Mouse (Mus musculus) lung, embryonic 14.5 days (tissue): ENCODE measurements around the gene Gm7073. TPM values are rescaled to one million over a fixed set of nuclear protein-coding genes. Genes with fewer than 3 reads are reported as not detected.

Experiments used
- ATAC-seq: fragments of 200-750 bp; cut with Nextera tagmentation; 2 replicates; pipeline ENCODE4 v1.8.0; 2017; ENCODE audit warnings: mild to moderate bottlenecking, moderate TSS enrichment, moderate library complexity; ENCODE audit not compliant: insufficient read depth
- DNase-seq: peaks from one replicate; pipeline ENCODE4 v3.0.0-alpha.2; 2015
- H3K27ac ChIP-seq: fragments of 300-500 bp; sonication (generic); 2 replicates; pipeline ENCODE4 v1.5.1; 2014; ENCODE audit warnings: low read depth, mild to moderate bottlenecking, moderate library complexity
- H3K27me3 ChIP-seq: fragments of 300-500 bp; sonication (generic); 2 replicates; pipeline ENCODE4 v1.6.1; 2014; ENCODE audit warnings: low read length, control low read depth; ENCODE audit not compliant: insufficient read depth
- H3K36me3 ChIP-seq: fragments of 300-500 bp; sonication (generic); 2 replicates; pipeline ENCODE4 v1.6.1; 2014; ENCODE audit warnings: control low read depth; ENCODE audit not compliant: insufficient read depth
- H3K4me1 ChIP-seq: fragments of 300-500 bp; sonication (generic); 2 replicates; pipeline ENCODE4 v1.6.1; 2014; ENCODE audit warnings: antibody characterized with exemption, control low read depth; ENCODE audit not compliant: insufficient read depth
- H3K4me2 ChIP-seq: fragments of 300-500 bp; sonication (generic); 2 replicates; pipeline ENCODE4 v1.6.1; 2014; ENCODE audit warnings: mild to moderate bottlenecking
- H3K4me3 ChIP-seq: fragments of 300-500 bp; sonication (generic); 2 replicates; pipeline ENCODE4 v1.5.1; 2014; ENCODE audit warnings: low read depth, low read length
- H3K9ac ChIP-seq: fragments of 300-500 bp; sonication (generic); 2 replicates; pipeline ENCODE4 v1.6.1; 2014
- H3K9me3 ChIP-seq: fragments of 300-500 bp; sonication (generic); 2 replicates; pipeline ENCODE4 v1.6.1; 2016; ENCODE audit warnings: low read depth, low read length, control low read depth
- CTCF ChIP-seq: IDR thresholded peaks from 2 replicates; pipeline ENCODE4 v1.5.1; 2016; ENCODE audit warnings: antibody characterized with exemption, low read depth
- WGBS: fragments of 180-500 bp; shearing (Covaris S2); extraction: QIAGEN DNeasy Blood & Tissue Kit; methylation state at CpG from one replicate; pipeline ENCODE4 v1.1.7; 2014; 5-methylcytosine and 5-hydroxymethylcytosine counted together
- polyA plus RNA-seq: library from polyadenylated mRNA; unstranded; fragments of >200 nt; fragmentation: Nextera tagmentation; extraction: Ambion mirVana; gene quantifications from 2 replicates; pipeline ENCODE4 v1.2.1, GENCODE M21; 2014

The Gm7073 gene
- polyA plus RNA-seq, 1 experiment from 2014 or later = not detected

DNA sequence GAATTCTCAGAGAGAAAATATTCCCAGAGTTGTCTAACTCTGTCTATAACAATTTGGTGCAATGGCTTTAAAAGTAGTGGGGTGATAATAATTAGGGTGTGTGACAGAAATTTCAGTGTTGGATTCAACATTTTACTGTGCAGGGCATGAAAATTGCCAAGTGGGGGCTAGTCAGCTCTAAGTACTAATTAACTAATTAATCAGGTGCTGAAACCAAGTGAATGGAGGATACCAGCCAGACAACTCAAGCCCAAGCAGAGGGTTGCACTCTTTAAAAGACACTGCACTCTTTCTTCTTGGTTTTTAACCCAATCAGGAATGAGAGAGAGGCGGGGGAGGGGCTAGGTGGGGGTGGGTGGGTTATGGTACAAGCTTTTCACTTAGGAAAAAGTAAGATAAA lies 6.4 kb upstream of the Gm7073 start:
- H3K4me2 ChIP-seq = no peak overlapping the region
- TF ChIP-seq CTCF = no peak
- H3K4me3 ChIP-seq = no peak overlapping the region
- H3K36me3 ChIP-seq = no peaks in the 10 kb centered on the region
- DNase-seq (no peak), ATAC-seq (no peak)
- WGBS = 54% methylated on average over 1 of the region's 1 CpGs
- no peak overlapping the region for H3K9ac ChIP-seq
- no peaks in the 10 kb centered on the region for H3K4me1 ChIP-seq
- peaks cover 6% of the 10 kb centered on the region; the same call in 1 of the 2 replicates for H3K27me3 ChIP-seq
- no peak overlapping the region for H3K27ac ChIP-seq
- no peaks in the 10 kb centered on the region for H3K9me3 ChIP-seq

DNA sequence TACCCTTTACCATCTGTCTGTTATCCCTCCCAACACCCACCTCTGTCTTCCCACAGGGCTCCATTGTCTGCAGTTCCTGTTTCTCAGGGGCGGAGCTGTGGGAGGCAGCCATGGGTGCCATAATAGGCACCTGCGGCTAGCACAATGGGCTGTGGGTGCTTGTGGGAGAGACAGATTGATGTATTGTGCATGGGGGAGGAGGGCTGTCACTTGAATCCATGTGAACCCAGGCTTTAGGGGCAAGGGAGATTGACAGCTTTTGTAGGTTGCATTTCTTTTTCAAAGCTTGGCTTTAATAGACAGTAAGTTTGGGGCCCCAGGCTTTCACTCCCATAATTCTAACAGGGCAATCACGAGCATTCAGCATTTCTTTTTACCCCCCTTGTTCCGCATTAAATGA lies 5.0 kb upstream of the Gm7073 start:
- Histone ChIP-seq H3K4me1 (no peaks in the 10 kb centered on the region), H3K9ac (no peak overlapping the region), H3K4me3 (no peak overlapping the region), H3K27me3 (peaks cover 6% of the 10 kb centered on the region; the same call in 1 of the 2 replicates), H3K36me3 (no peaks in the 10 kb centered on the region), H3K4me2 (no peak overlapping the region), H3K27ac (no peak overlapping the region), H3K9me3 (no peaks in the 10 kb centered on the region)
- WGBS = 52% methylated on average over 4 of the region's 4 CpGs
- ATAC-seq (no peak), DNase-seq (no peak)
- no peak for TF ChIP-seq CTCF

DNA sequence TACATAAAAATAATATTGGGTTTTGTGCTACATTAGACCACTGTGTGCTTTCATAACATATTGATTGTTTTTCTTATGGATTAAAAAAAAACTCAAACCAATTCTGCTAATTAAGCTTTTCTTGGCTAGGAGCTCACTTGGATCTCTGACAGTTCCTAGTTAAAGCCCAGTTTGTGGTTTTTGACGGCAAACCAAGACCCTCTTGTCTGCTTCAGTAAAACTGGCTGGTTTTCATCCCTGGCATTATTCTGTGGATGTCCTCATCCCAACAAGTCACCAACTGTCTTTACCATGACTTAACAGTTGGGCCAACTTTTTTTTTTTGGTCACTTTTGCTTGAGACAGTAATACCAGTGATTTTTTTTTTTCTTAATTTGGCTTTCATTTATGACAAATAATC lies 3.9 kb upstream of the Gm7073 start:
- no peaks in the 10 kb centered on the region for H3K36me3 ChIP-seq
- H3K9me3 ChIP-seq = no peaks in the 10 kb centered on the region
- H3K4me3 ChIP-seq = no peak overlapping the region
- no peak overlapping the region for H3K27ac ChIP-seq
- no peaks in the 10 kb centered on the region for H3K4me1 ChIP-seq
- H3K9ac ChIP-seq = no peak overlapping the region
- DNase-seq = no peak
- WGBS = 71% methylated on average over 1 of the region's 1 CpGs
- no peak overlapping the region for H3K4me2 ChIP-seq
- no peak for TF ChIP-seq CTCF
- ATAC-seq = no peak
- H3K27me3 ChIP-seq = no peaks in the 10 kb centered on the region

DNA sequence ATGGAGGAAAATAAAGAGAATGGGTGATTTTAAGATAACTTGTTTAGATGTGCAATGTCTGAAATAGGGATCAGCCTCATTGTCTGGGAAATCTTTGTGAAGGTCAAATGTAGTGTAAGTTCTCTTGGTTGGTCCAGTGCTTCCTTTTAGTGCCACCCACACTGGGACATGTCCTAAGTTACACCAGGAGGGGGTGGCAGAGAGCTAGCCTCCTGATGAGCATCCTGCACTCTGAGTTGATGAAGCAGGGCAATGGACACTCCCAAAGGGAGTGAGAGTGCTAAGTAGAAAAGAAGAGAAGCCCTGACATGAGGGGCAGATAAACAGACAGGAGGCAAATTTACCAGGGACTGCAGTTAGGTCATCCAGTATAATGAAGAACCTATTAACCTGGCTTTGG lies 35.1 kb downstream of the Gm7073 start:
- ATAC-seq (no peak), DNase-seq (peak; percentile 23)
- Histone ChIP-seq H3K4me1 (no peaks in the 10 kb centered on the region), H3K4me3 (no peak overlapping the region), H3K27me3 (no peaks in the 10 kb centered on the region), H3K9ac (no peak overlapping the region), H3K27ac (no peak overlapping the region), H3K9me3 (no peaks in the 10 kb centered on the region), H3K4me2 (no peak overlapping the region), H3K36me3 (no peaks in the 10 kb centered on the region)
- TF ChIP-seq CTCF = peak; percentile 56

DNA sequence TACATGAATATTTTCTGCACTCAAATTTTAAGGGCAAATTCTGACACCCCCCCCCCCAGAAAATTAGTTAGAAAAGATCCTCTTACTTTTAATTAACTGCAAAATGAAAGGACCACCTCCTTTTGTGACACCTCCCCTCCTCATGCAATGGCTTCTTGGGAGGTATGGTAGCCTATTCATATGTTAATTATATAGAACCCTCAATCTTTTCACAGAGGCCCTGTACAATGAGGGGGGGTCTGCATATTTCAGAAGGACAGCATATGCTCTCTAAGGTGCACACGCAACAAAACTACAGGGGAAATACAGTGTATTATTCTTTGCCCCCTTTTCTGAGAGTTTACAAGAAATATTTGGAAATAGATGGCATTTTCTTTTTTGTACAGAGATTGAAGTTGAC lies 41.3 kb downstream of the Gm7073 start:
- no peak overlapping the region for H3K9ac ChIP-seq
- no peak for TF ChIP-seq CTCF
- no peak overlapping the region for H3K4me2 ChIP-seq
- H3K4me1 ChIP-seq = no peaks in the 10 kb centered on the region
- no peak overlapping the region for H3K4me3 ChIP-seq
- no peak overlapping the region for H3K27ac ChIP-seq
- no peak for ATAC-seq
- H3K9me3 ChIP-seq = no peaks in the 10 kb centered on the region
- H3K36me3 ChIP-seq = no peaks in the 10 kb centered on the region
- no peak for DNase-seq
- no peaks in the 10 kb centered on the region for H3K27me3 ChIP-seq
- WGBS = 76% methylated on average over 1 of the region's 1 CpGs

DNA sequence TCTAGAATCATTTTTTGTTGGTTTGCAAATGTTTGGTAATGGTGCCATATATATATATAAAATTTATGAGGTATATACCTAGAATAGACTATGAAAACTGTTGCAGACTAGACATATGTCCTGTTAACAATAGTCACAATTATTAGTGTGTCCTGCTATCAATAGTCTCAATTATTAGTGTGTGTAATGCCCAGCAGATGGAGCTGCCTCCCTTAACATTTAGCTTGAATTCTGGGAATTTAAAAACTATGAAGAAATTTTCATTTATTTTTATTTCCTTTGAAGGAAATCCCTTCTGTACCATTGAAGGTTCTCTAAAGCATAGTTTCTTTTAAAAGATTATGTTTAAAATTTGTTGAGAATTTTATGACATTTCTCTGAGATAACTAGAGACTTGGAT lies 43.7 kb downstream of the Gm7073 start:
- peak; percentile 17; the same call in 1 of the 2 replicates for TF ChIP-seq CTCF

DNA sequence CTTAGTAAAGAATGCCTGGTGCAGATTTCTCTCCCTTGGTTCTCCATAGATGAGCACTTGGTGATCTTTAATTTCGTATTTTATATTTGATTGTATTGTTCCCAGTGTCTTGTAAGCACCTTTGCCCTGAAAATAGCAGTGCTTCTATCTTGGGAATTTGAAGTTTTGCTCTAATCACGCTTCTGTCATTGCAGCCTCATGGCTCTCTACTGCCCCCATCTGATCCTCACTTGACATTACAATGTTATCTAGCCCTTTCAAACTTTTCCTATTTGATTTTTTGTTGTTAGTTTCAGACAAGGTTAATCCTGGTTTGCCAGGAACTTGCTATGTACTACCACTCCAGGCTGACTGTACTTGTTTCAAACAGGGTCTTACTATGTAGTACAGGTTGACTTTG lies 75.3 kb downstream of the Gm7073 start:
- peak; percentile 29 for DNase-seq

More for the DNA sequence above, 43.7 kb downstream of the Gm7073 start:
- H3K27me3 ChIP-seq = no peaks in the 10 kb centered on the region
- no peaks in the 10 kb centered on the region for H3K36me3 ChIP-seq
- no peak overlapping the region for H3K4me2 ChIP-seq
- H3K9ac ChIP-seq = no peak overlapping the region
- no peak overlapping the region for H3K27ac ChIP-seq
- no peaks in the 10 kb centered on the region for H3K4me1 ChIP-seq
- no peak overlapping the region for H3K4me3 ChIP-seq
- DNase-seq (peak; percentile 13), ATAC-seq (no peak)
- no peaks in the 10 kb centered on the region for H3K9me3 ChIP-seq

DNA sequence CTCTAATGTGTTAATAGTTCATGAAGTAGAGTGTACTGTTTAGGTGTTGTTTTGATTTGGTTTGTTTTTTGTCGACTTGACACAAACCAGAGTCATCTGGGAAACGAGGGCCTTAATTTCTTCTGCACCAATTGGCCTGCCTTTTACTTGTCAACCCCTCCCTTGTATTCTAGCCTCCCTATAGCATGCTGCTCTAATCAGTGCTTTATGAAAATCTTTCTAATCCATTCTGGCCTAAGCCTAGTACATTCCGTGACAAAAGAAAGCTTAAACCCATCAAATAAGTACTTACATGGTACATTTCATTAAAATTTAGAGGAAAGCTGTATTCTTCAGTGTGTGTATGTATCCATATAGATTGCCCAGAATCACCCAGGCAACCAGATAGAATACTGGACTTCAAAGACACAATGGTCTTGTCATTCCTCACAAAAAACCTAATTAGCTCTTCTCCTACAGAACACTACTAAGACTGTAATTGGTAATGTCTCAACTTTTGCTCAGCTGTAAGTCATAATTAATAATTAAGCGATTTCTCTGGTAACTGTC lies 124.4 kb downstream of the Gm7073 start:
- Histone ChIP-seq H3K27me3 (no peaks in the 10 kb centered on the region), H3K9ac (no peak overlapping the region), H3K4me3 (no peak overlapping the region), H3K27ac (no peak overlapping the region), H3K36me3 (no peaks in the 10 kb centered on the region), H3K4me1 (no peaks in the 10 kb centered on the region), H3K4me2 (no peak overlapping the region), H3K9me3 (no peaks in the 10 kb centered on the region)
- ATAC-seq (no peak), DNase-seq (no peak)
- TF ChIP-seq CTCF = no peak
- 55% methylated on average over 4 of the region's 4 CpGs for WGBS

More for the DNA sequence above, 75.3 kb downstream of the Gm7073 start:
- peak; percentile 53 for TF ChIP-seq CTCF
- no peak overlapping the region for H3K4me3 ChIP-seq
- no peak overlapping the region for H3K9ac ChIP-seq
- no peaks in the 10 kb centered on the region for H3K4me1 ChIP-seq
- no peaks in the 10 kb centered on the region for H3K27me3 ChIP-seq
- no peak overlapping the region for H3K4me2 ChIP-seq
- no peak for ATAC-seq
- no peaks in the 10 kb centered on the region for H3K9me3 ChIP-seq
- WGBS = 19% methylated on average over 2 of the region's 2 CpGs
- no peak overlapping the region for H3K27ac ChIP-seq
- no peaks in the 10 kb centered on the region for H3K36me3 ChIP-seq
